Mouse (Mus musculus): ENCODE data around the gene Lyrm4.

Gene Lyrm4

DNA sequence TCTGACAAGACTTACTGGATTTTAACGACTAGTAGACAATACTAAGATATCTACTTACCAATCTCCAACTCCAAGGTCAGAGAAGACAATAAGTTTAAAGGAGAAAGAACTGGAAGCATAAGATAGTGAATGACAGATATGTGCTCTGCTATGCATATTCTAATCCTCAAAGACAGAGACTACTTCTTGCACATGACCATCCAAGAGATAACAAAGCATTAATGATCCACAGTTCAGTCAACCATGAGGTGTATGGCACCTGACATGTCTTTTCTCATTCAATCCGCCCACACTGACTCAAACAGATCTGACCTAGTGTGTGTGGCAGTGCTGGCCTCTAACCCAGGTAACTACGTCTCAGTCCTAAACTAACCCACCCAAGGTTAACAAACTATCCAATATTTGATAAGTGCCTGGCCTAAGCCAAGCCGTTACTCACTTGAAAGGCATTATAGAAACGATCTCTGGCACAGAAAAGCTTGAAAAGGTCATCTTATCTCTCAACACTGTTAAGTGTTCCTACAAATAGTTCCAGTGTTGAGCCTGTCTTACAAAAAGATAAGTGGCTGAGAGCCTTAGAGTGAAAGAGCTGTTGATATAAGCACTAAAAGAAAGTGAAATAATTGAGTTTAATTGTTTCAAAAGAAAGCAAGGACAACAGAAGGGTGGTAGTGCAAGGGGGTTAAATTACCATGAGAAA lies 20.5 kb downstream of the Lyrm4 start:
- DNase-seq (ENCODE audit: low read depth) = no peak

DNA sequence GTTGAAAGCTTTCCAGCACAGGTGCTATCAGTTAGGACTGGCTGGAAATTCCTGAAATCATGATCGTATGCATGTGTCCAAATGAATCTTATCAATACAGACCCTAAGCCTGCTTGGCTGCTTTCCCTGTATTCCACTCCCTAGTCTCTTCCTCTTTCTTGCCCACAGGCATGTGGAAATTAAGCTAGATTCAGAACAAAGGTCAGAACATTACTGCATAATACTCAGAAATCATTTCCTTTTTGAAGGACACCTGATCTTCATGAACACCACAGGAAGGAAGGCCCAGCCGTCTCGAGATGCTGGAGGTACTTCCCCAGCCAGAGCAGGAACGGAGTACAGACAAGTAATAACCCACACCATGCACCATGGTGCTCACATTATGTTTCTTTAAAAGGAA lies 29.2 kb downstream of the Lyrm4 start:
- peak; percentile 77 for DNase-seq (ENCODE audit: low read depth)

GRCm38 (mm10) chr13:36087427-36087826 lies 29.9 kb downstream of the Lyrm4 start:
- DNase-seq (ENCODE audit: low read depth) = no peak

GRCm38 (mm10) chr13:36086608-36087391 lies 30.5 kb downstream of the Lyrm4 start:
- DNase-seq (ENCODE audit: low read depth) = peak; percentile 91

DNA sequence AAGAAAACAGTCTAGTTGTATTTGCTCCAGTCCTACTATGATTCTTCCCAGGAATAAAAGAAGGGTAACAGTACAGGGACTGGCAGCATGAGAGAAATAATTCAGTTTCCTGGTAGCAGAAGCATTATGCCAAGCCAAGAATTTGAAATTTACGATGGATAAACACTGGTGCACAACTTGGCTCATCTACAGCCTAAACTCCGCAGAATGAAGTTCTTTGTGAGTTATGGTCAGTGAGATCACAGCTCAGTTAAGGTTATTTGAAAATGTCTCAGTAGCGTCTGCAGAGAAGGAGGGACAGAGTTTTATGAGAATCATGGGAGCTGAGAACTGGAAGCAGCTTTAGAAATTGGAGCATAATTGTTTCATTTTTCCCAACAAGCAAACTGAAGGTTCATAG lies 31.4 kb downstream of the Lyrm4 start:
- DNase-seq (ENCODE audit: low read depth) = no peak

DNA sequence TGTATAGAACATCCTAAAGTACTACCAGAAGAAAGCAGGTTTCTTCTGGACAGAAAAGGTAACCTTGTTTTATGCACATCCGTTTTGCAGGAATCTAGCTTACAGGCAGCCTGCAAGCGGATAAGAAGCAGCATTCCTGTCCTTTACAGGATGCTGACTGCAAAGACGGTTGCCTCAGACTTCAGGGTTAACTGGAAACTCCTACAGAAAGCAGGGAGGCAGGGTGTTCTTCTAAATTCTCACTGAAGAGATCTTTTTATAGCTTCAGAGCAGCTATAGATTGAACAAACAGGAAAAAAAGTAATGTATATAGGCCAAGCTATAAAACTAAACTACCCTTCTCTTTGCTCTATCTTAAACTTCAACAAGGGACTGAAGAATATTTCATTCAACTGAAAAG lies 32.6 kb downstream of the Lyrm4 start:
- no peak for DNase-seq (ENCODE audit: low read depth)

DNA sequence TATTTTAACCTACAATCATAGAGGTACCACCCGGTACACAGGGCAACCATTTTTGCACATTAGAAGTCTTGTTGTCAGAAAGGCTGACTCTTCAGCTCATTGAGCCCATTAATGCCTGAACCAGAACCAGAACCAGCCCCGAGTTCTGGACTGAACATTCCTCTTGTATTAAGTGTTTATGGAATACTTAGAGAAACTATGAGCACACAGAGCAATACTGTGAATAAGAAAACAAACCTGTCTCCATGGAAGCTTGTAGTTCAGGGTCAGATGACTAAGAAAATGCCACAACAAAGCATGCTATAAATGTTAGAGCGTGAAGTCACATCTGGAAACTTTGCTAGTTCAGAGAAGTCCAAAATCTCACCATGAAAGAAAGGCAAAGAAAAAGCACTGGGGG lies 35.7 kb downstream of the Lyrm4 start:
- DNase-seq (ENCODE audit: low read depth) = no peak

DNA sequence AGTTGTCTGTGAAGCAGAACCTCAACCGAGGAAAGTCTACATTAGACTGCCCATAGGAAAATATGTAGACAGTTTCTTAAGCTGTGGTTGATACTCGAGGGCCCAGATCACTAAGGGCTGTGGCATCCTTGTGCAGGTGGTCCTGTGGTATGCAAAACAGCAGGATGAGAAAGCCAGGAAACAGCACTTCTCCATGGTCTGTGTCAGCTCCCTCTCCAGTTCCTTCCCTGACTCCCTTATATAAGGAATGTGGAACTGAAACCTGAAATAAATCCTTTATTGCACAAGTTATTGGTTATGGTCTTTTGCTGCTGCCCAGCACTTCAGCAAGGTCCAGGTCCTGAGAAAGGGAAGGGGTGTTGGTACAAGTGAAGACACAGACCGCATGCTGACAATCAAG lies 42.8 kb downstream of the Lyrm4 start:
- no peak for DNase-seq (ENCODE audit: low read depth)

DNA sequence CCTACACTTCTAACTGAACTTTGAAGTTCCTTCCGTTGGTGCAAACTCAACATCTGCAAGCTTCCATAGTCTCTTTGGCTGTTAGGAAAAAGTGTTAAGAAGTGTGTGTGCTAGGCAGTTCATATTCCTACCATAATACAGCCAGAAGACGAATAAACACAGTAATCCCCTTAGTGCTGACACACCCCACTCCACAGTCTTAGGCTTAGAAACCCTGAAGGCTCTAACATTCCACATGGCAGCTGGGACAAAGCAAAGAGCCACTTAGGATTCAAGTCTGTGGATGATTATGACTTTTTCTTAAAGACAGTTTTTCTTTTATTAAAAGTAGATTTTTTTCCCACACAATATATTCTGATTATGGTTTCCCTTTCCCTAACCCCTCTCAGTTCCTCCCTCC lies 50.6 kb downstream of the Lyrm4 start:
- no peak for DNase-seq (ENCODE audit: low read depth)

GRCm38 (mm10) chr13:36057489-36057888 lies 59.8 kb downstream of the Lyrm4 start:
- DNase-seq (ENCODE audit: low read depth) = no peak

DNA sequence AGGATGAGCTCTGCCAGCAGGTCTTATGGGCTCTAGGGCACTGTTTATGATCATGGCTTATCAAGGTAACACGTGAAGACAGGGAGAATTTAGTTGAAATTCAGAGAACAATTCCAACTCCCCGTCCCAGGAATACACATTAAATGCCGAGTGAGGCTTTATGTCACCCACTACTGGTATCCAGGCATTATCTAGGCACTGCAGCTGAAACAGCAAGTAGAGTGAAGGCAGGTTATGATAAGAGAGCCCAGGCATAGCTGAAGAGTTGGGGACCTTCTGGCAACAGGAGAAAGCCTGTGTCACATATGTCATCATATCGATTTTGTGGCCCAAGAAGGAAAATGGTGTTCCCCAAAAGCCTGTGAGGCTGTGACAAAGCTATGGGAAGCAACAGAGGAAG lies 60.4 kb downstream of the Lyrm4 start:
- no peak for DNase-seq (ENCODE audit: low read depth)

DNA sequence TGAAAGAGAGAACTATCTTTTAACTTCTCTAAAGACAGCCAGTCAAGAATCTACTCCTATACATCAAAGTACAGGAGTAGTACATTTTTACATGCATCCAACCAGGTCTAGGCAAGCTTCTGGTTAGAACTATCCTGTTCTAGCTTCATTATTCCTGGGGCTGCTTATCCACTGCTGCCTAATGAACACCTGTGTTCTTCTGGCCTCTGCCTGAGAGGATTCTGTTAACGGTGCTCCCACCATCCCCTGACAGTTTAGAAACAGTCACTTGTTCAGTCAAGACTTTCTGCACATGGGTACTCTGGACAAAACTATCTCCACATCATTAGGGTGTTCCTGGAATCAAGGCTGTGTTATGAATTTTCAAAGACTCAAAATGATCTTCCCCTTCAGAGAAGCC lies 60.8 kb downstream of the Lyrm4 start:
- DNase-seq (ENCODE audit: low read depth) = no peak

DNA sequence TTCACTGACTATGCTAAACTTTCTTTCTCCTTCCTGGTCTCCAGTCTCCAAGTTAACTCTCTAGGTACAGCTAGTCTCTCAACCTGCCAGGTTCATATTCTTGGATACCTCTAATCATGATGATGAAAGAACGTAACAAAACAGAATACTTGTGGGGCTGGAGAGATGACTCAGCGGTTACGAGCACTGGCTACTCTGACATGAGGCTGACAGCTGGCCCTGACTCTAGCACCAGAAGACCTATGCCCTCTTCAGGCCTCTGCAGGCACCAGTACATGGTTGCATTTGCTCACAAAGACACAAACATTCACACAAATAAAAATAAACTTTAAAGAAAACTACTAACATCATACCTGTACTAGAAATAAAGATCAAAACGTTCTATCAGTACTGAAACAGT lies 81.8 kb downstream of the Lyrm4 start:
- peak; percentile 46 for DNase-seq (ENCODE audit: low read depth)

- DNase-seq (ENCODE audit: low read depth) = no peak
Observed at GRCm38 (mm10) chr13:36031959-36032358, 85.4 kb downstream of the Lyrm4 start.

DNA sequence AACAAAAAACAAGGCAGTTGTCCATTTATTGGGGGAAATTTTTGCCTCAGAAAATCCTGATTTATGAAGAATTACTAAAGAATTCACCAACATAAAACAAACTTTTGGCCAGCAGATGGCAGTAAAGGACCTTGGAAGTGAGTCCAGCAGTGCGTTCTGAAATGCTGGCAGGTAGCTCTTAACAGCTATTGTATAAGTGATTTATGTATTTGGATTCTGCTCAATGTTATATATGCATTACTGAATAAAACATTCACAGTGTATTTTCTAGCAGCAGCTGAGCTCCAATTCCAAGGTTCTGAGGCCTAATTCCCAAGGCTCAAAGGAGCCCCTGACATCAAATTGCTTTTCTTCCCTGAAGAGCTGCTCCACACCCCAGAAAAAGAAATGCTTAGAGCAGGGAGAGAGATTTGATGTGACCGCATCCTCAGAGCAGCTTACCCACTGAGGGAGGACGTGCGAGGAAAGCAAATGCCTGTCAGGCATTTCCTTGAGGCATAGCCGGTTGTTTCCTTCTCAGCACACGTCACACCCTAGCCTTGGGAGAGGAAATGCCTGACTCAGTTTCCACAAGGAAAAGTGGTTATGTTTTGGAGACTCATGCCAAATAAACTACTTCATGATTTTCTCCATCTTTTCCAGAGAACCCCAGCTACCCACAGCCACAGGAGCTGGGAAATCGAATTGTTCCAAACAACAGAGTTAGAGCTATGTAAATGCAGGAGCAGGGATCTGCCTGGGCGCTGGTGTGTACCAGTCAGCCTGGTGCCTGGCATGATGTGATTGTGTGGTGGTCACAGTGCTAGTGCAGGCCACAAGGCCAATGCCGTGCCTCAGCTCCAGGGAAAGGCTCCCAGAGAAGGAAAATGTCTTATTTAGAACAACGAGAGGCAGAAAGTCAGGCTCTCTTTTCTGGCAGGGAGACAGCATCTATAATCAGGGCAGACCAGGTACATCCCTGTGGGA lies 97.7 kb downstream of the Lyrm4 start:
- peak; percentile 90 for DNase-seq (ENCODE audit: low read depth)

- DNase-seq (ENCODE audit: low read depth) = no peak
Observed at GRCm38 (mm10) chr13:36018017-36018416, 99.3 kb downstream of the Lyrm4 start.

GRCm38 (mm10) chr13:36015636-36016035 lies 101.7 kb downstream of the Lyrm4 start:
- no peak for DNase-seq (ENCODE audit: low read depth)

DNA sequence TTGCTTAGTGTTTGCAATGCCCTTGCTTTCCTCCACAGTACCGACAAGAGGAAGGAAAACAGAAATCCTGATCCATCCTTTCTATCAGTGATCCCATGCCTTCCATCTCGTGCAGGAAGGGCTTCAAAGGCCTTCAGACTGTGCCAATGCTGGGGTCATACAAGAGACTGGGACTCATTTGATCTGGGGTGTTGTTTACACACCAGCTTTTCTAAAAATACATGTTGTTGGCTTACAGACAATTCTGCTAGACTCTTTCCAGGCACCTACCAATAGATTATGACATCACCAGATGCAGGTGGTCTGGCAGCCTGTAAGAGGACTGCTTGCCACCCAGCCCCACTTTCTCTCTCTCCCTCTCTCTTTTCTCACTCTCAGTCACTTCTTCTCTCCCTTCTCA lies 107.3 kb downstream of the Lyrm4 start:
- no peak for DNase-seq (ENCODE audit: low read depth)

DNA sequence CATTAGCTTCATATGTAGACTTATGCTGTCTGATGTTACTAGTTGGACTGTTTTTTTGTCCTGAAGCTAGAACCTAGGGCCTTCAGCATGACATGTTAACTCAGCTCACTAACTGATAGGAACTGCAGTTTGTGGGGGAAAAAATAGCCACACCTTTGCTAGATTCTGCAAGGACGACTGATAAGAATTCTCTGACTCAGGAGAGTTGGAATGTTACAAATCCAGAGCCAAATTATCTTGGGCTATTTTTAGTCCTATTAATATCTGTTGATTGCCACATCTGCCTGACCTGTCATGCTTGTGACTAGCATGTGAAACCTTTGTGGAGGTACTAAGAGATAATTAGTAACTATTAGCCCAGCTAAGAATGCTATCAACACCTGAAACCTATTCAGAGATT lies 116.5 kb downstream of the Lyrm4 start:
- no peak for DNase-seq (ENCODE audit: low read depth)

GRCm38 (mm10) chr13:35997606-35998005 lies 119.7 kb downstream of the Lyrm4 start:
- DNase-seq (ENCODE audit: low read depth) = no peak

GRCm38 (mm10) chr13:35995696-35996426 lies 121.5 kb downstream of the Lyrm4 start:
- no peak for DNase-seq (ENCODE audit: low read depth)

DNA sequence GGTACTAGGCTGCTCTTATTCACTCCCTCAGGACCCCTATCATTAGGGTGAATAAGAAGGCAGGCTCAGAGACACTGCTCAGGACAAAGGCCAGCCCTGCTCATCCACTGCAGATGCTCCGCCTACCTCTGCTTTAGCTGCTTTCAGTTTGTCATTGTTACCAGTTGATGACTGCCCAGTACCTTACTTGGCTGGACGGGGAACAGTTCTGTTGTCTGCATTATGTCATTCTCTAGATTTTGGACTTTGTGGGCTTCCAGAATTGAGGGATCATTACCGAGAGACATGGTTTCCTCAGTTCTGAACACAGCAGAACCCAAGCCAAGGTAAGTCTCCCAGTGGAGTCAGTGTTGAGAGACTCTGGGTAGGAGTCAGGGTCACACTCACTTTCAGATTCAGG lies 122.1 kb downstream of the Lyrm4 start:
- no peak for DNase-seq (ENCODE audit: low read depth)

Data from 416B (cell line).